Mouse (Mus musculus): ENCODE results near the gene H2-DMb1. TPM values are rescaled to one million over a fixed set of nuclear protein-coding genes. Genes with fewer than 3 reads are reported as not detected.

The H2-DMb1 gene
- polyA plus RNA-seq, 1 experiment from 2014 or later: 0.91 TPM

DNA sequence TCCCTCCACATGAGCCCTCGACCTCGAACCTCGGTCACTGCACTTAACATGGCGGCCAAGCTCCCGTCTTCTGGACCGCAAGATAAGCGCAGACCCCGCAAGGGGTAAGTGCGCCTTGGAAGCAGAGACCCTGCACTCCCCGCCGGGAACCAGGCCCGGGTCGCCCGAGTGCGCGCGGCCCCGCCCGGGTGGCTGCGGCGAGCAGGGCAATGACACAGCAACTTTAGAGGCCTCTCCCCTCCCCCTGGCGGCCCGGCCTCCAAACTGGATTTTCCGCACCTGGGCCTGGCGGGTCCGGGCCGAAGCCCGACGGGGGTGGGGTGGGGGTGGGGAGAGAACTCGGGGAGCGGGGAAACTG lies 32.1 kb upstream of the H2-DMb1 start:
- Histone ChIP-seq H3K9me3 (ENCODE audit: control insufficient read depth, low read length) (no peaks in the 10 kb centered on the region), H3K4me1 (ENCODE audit: control insufficient read depth, insufficient read depth, low read length) (peaks cover 23% of the 10 kb centered on the region), H3K4me2 (ENCODE audit: low read length) (peak overlapping the region; percentile 98), H3K4me3 (replicated peaks; ENCODE audit: low read depth, low read length) (peak overlapping the region; percentile 92), H3K9ac (replicated peaks; ENCODE audit: low read length) (peak overlapping the region; percentile 97), H3K27ac (replicated peaks; ENCODE audit: low read depth, low read length) (peak overlapping the region; percentile 100), H3K27me3 (ENCODE audit: control insufficient read depth, insufficient read depth, low read length) (no peaks in the 10 kb centered on the region), H3K36me3 (ENCODE audit: control insufficient read depth, insufficient read depth, low read length) (peaks cover 28% of the 10 kb centered on the region)
- under 1% methylated on average over 31 of the region's 31 CpGs for WGBS
- DNase-seq: no peak
- ATAC-seq (ENCODE audit: low FRiP score, low TSS enrichment): peak; percentile 3; the same call in 1 of the 2 replicates

DNA sequence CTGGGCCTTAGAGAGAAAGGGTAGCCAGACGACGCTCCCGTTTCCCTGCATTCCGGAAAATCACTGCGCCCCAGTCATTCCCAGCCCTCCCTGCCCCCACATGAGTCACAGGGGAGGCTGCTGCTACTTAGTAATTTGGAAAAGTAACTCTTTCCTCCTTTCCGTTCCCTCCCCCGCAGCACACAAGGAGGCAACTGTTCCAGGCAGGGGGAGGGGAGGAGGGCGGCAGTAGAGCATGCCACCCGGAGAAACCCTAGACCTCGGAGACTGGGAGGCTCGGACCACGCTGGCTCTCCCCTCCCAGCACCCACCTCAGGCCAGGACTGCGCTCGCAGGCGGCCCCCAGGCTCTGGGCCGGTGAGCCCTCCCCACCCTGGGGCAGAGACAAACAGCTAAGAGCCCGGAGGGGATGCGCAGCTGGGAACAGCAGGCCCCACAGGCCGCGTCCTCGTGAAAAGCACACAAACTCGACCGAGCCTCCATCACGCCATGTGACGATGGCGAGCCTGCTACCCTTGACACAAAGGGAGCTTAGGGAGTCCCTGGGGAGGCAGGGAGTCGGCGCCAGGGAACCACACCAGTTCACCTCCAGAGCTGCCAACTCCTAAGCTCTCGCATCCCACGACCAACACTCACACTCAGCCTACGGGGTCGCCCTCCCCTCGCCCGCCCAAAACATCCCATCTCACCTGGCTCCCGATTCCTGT lies 31.5 kb upstream of the H2-DMb1 start:
- peak overlapping the region; percentile 97 for H3K9ac ChIP-seq (replicated peaks; ENCODE audit: low read length)
- ATAC-seq (ENCODE audit: low FRiP score, low TSS enrichment): peak; percentile 17

DNA sequence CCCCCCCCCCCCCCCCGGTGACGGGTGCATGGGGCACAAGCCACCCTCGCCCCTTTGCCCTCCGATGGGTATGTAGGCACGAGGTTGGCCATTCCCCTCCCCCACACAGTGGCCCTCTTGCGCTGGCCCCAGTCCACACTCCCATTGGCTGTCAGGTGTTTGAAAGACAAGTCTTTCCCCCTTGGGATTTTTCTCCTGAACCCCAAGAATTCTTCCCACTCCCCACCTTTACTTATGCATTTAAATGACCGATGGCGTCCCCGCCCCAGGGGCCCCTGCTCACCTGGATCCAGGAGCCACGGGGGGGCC lies 31.0 kb upstream of the H2-DMb1 start:
- peak; percentile 15; the same call in 1 of the 2 replicates for ATAC-seq (ENCODE audit: low FRiP score, low TSS enrichment)
- WGBS: 2% methylated on average over 8 of the region's 10 CpGs
- Histone ChIP-seq H3K9me3 (ENCODE audit: control insufficient read depth, low read length) (no peaks in the 10 kb centered on the region), H3K4me2 (ENCODE audit: low read length) (peak overlapping the region; percentile 98), H3K4me1 (ENCODE audit: control insufficient read depth, insufficient read depth, low read length) (peaks cover 16% of the 10 kb centered on the region), H3K4me3 (replicated peaks; ENCODE audit: low read depth, low read length) (peak overlapping the region; percentile 92), H3K9ac (replicated peaks; ENCODE audit: low read length) (peak overlapping the region; percentile 97), H3K27ac (replicated peaks; ENCODE audit: low read depth, low read length) (peak overlapping the region; percentile 100), H3K36me3 (ENCODE audit: control insufficient read depth, insufficient read depth, low read length) (peaks cover 17% of the 10 kb centered on the region), H3K27me3 (ENCODE audit: control insufficient read depth, insufficient read depth, low read length) (no peaks in the 10 kb centered on the region)
- peak; percentile 87 for DNase-seq

More for the DNA sequence above, 31.5 kb upstream of the H2-DMb1 start:
- DNase-seq: peak; percentile 83
- H3K27ac ChIP-seq (replicated peaks; ENCODE audit: low read depth, low read length): peak overlapping the region; percentile 100
- H3K9me3 ChIP-seq (ENCODE audit: control insufficient read depth, low read length): no peaks in the 10 kb centered on the region
- peak overlapping the region; percentile 92 for H3K4me3 ChIP-seq (replicated peaks; ENCODE audit: low read depth, low read length)
- H3K4me1 ChIP-seq (ENCODE audit: control insufficient read depth, insufficient read depth, low read length): peaks cover 21% of the 10 kb centered on the region
- WGBS: under 1% methylated on average over 30 of the region's 35 CpGs
- peak overlapping the region; percentile 98 for H3K4me2 ChIP-seq (ENCODE audit: low read length)
- H3K36me3 ChIP-seq (ENCODE audit: control insufficient read depth, insufficient read depth, low read length): peaks cover 23% of the 10 kb centered on the region
- H3K27me3 ChIP-seq (ENCODE audit: control insufficient read depth, insufficient read depth, low read length): no peaks in the 10 kb centered on the region

DNA sequence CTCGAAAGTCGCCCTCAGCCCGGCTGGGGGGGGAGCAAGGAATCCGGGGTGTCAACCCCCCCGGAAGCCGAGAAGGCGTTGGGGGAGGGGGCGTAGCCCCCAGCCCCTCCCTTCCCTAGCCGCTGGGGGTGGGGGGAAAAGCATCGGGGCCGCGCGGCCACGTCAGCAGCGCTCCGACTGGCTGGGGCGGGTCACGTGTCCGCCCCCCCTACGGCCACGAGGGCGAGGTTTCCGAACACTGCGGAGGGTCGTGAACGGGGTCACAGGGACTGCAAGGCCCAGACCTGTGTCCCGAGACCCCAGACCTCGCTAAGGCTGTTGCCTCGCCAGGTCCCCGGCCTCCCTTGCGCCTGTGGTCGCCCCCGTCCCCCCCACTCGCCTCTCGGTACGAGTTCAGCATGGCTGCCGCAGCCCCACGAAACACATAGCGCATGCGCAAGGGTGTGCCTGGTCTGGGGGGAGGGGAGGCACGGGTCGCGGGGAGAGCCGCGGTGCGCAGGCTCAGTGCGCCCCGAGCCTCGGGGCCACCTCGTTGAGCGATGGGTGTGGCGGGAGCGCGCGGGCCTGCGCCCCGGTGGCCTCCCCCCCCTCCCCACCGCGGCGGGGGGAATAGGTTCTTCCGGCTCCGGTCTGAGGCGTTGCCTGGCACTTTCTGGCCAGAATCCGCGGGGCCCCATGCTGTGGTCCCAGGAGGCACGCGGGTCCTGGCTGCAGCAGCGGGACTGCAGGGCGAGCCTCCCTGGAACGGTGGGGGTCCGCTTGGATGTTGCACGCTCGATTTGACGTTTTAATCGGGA lies 30.5 kb upstream of the H2-DMb1 start, which contains the start of gene Brd2:
TSS of gene Brd2 (minus strand) at position 447 of the 797 bp plus-strand sequence.
- Histone ChIP-seq H3K27me3 (ENCODE audit: control insufficient read depth, insufficient read depth, low read length) (no peaks in the 10 kb centered on the region), H3K4me2 (ENCODE audit: low read length) (peak within 1 kb of the TSS; percentile 98), H3K36me3 (ENCODE audit: control insufficient read depth, insufficient read depth, low read length) (peaks cover 15% of the 10 kb centered on the region), H3K4me1 (ENCODE audit: control insufficient read depth, insufficient read depth, low read length) (peaks cover 11% of the 10 kb centered on the region), H3K4me3 (replicated peaks; ENCODE audit: low read depth, low read length) (peak within 1 kb of the TSS; percentile 92), H3K9me3 (ENCODE audit: control insufficient read depth, low read length) (no peaks in the 10 kb centered on the region), H3K9ac (replicated peaks; ENCODE audit: low read length) (peak within 1 kb of the TSS; percentile 97), H3K27ac (replicated peaks; ENCODE audit: low read depth, low read length) (peak within 1 kb of the TSS; percentile 100)
- ATAC-seq (ENCODE audit: low FRiP score, low TSS enrichment): peak; percentile 62
- DNase-seq: peak; percentile 99
- WGBS: under 1% methylated on average over 75 of the region's 75 CpGs

DNA sequence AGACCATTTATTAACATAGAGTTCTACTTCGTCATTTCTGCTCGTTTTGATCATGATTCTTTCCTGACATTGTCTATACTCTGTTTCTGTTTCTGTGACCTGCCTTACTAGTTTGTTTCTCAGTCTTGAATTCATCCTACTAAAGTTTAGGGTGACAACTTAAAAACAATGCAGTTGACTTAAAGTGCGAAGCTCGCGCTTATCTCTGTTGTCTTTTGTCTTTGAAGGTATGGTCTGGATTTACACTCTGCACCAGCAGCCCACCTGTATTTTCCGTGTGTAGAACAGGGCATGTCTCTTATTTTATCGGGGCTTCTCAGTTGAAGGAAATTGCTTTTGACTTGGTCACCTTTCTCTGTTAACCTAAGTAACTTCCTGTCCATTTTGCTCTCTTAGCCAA lies 29.8 kb upstream of the H2-DMb1 start:
- H3K4me2 ChIP-seq (ENCODE audit: low read length): peak overlapping the region; percentile 98
- H3K36me3 ChIP-seq (ENCODE audit: control insufficient read depth, insufficient read depth, low read length): peaks cover 10% of the 10 kb centered on the region
- H3K4me3 ChIP-seq (replicated peaks; ENCODE audit: low read depth, low read length): peak overlapping the region; percentile 92
- no peaks in the 10 kb centered on the region for H3K9me3 ChIP-seq (ENCODE audit: control insufficient read depth, low read length)
- peak overlapping the region; percentile 97 for H3K9ac ChIP-seq (replicated peaks; ENCODE audit: low read length)
- WGBS: 2% methylated on average over 7 of the region's 7 CpGs
- DNase-seq (no peak), ATAC-seq (ENCODE audit: low FRiP score, low TSS enrichment) (no peak)
- H3K4me1 ChIP-seq (ENCODE audit: control insufficient read depth, insufficient read depth, low read length): peaks cover 11% of the 10 kb centered on the region
- 0 out of 2 replicates have a peak overlapping the region, but pooled peaks have one; percentile 16 for H3K27ac ChIP-seq (replicated peaks; ENCODE audit: low read depth, low read length)
- H3K27me3 ChIP-seq (ENCODE audit: control insufficient read depth, insufficient read depth, low read length): no peaks in the 10 kb centered on the region

DNA sequence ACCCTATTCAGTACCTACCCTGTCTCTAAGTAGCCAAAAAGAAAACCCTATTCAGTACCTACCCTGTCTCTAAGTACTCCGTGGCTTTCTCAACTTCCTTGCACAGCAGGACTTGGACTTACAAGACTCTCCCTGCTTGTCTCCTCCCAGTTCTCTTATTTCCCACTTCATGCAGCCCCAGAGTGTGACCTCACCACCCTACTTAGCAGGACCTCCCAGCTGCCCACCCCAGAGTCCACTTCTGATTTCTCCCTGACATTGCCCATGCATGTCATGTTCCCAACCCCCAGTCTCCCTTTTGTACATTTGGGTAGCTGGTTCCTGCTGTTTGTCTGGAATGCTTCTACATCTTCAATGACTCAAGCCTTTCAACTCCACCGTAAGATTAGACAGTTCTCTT lies 29.4 kb upstream of the H2-DMb1 start:
- DNase-seq: no peak
- no peaks in the 10 kb centered on the region for H3K9me3 ChIP-seq (ENCODE audit: control insufficient read depth, low read length)
- peak overlapping the region; percentile 98 for H3K4me2 ChIP-seq (ENCODE audit: low read length)
- WGBS: 4% methylated on average over 2 of the region's 2 CpGs
- no peak for ATAC-seq (ENCODE audit: low FRiP score, low TSS enrichment)
- H3K27me3 ChIP-seq (ENCODE audit: control insufficient read depth, insufficient read depth, low read length): no peaks in the 10 kb centered on the region
- peaks cover 6% of the 10 kb centered on the region for H3K36me3 ChIP-seq (ENCODE audit: control insufficient read depth, insufficient read depth, low read length)
- peak overlapping the region; percentile 97; the same call in 1 of the 2 replicates for H3K9ac ChIP-seq (replicated peaks; ENCODE audit: low read length)
- H3K4me1 ChIP-seq (ENCODE audit: control insufficient read depth, insufficient read depth, low read length): peaks cover 11% of the 10 kb centered on the region
- H3K4me3 ChIP-seq (replicated peaks; ENCODE audit: low read depth, low read length): peak overlapping the region; percentile 92
- H3K27ac ChIP-seq (replicated peaks; ENCODE audit: low read depth, low read length): no peak overlapping the region; the same call in 1 of the 2 replicates

DNA sequence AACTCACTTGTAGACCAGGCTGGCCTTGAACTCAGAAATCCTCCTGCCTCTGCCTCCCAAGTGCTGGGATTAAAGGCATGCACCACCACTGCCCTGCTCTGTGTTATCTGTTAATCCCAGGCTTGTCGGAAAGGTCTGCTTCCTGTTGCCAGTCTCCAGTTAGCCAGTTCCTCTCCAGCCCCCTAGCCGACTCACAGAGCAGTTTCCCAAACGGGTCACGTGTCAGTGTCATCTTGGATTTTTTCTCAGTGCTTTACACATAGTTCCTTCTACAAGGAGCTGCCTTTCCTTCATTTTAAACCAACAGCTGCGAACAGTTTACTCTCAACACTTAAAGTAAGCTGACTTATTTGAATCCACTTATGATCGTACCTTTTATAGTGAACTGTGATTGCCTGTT lies 28.2 kb upstream of the H2-DMb1 start:
- DNase-seq (no peak), ATAC-seq (ENCODE audit: low FRiP score, low TSS enrichment) (no peak)
- Histone ChIP-seq H3K36me3 (ENCODE audit: control insufficient read depth, insufficient read depth, low read length) (no peaks in the 10 kb centered on the region), H3K9me3 (ENCODE audit: control insufficient read depth, low read length) (no peaks in the 10 kb centered on the region), H3K4me1 (ENCODE audit: control insufficient read depth, insufficient read depth, low read length) (peaks cover 11% of the 10 kb centered on the region), H3K27me3 (ENCODE audit: control insufficient read depth, insufficient read depth, low read length) (no peaks in the 10 kb centered on the region), H3K4me3 (replicated peaks; ENCODE audit: low read depth, low read length) (no peak overlapping the region), H3K9ac (replicated peaks; ENCODE audit: low read length) (no peak overlapping the region), H3K27ac (replicated peaks; ENCODE audit: low read depth, low read length) (no peak overlapping the region), H3K4me2 (ENCODE audit: low read length) (no peak overlapping the region)
- WGBS: 95% methylated on average over 6 of the region's 6 CpGs

DNA sequence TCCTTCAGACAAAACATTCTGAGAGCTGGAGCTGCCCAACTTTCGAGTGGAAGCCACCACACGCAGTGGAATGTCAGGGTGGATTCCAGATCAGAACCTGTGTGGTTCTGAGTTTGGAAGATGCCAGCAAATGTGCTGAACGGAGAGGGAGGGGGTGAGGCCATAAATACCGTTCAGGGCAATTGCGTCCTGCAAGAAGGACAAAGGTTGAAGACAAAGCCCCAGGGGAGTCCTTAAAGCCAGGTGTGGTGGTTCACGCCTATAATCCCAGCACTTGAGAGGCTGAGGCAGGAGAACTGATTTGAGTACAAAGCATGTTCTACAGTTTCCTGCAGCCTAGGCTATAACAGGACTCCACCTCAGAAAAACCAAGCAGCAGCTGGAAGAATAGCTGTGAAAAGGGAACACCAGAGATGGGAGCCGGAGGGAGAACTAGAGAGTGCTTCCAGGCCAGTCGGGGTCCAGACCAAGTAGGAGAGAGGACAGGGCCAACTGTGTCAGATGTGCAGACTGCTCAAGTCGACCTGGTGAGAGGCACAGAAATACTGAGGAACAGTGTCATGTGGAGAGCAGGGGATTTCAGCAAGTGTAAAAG lies 25.9 kb upstream of the H2-DMb1 start:
- no peak overlapping the region for H3K27ac ChIP-seq (replicated peaks; ENCODE audit: low read depth, low read length)
- WGBS: 66% methylated on average over 9 of the region's 9 CpGs

More for the DNA sequence above, 25.9 kb upstream of the H2-DMb1 start:
- no peak overlapping the region for H3K4me3 ChIP-seq (replicated peaks; ENCODE audit: low read depth, low read length)
- H3K9ac ChIP-seq (replicated peaks; ENCODE audit: low read length): no peak overlapping the region
- DNase-seq: no peak
- no peak for ATAC-seq (ENCODE audit: low FRiP score, low TSS enrichment)
- no peaks in the 10 kb centered on the region for H3K9me3 ChIP-seq (ENCODE audit: control insufficient read depth, low read length)
- H3K36me3 ChIP-seq (ENCODE audit: control insufficient read depth, insufficient read depth, low read length): no peaks in the 10 kb centered on the region
- H3K4me2 ChIP-seq (ENCODE audit: low read length): no peak overlapping the region
- no peaks in the 10 kb centered on the region for H3K27me3 ChIP-seq (ENCODE audit: control insufficient read depth, insufficient read depth, low read length)
- peaks cover 11% of the 10 kb centered on the region for H3K4me1 ChIP-seq (ENCODE audit: control insufficient read depth, insufficient read depth, low read length)
